Mouse (Mus musculus) layer of hippocampus, adult 6 months (tissue): ENCODE results near the gene Isg20. TPM values are rescaled to one million over a fixed set of nuclear protein-coding genes. Genes with fewer than 3 reads are reported as not detected.

Experiments used
- long read RNA-seq, 2 experiments: library from polyadenylated mRNA; unstranded; transcript quantifications; one replicate each; pipeline ENCODE4 v2.0.0; 2019 to 2020
- microRNA-seq: library from miRNA; unstranded; fragments of <30 nt; microRNA quantifications from one replicate; pipeline ENCODE4 v1.2.0, GENCODE M21; 2020
- polyA plus RNA-seq: library from polyadenylated mRNA; unstranded; fragments of <200 nt; fragmentation: Nextera tagmentation; gene quantifications from 2 replicates; pipeline ENCODE4 v1.2.3, GENCODE M21; 2021

Isg20 gene
- polyA plus RNA-seq: 0.82 and 1.3 TPM in 2 replicates
- long read RNA-seq, experiment 1: 0 reads
- long read RNA-seq, experiment 2, partial matches to known transcripts: 0 of 1 reads
- long read RNA-seq, experiment 2, other reads (novel, unspliced or antisense): 0 of 1 reads

DNA sequence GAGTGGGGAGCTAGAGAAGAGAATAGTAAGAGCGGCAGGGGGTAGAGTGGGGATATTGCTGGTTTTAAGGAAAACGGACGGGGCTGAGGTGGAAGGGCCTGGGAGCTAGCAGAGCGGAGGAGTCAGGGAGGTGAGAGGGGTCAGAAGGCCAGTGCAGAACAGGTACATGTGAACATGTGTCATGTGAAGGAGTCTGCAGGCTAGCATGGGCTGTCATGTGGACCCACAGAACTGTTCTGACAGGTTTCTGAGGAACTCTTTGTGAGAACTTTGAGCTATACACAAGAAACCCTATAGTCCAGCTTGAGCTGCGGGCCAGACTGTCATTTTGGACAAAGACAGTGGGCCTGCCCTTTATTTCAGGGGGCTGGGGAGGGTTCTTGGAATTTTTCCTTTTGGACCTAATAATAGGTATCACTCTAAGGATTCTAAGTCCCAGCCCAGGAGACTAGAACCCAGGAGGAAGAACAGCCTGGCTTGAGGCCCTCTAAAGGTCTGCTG is at the start of gene Isg20:
Gene Isg20 (plus strand): TSS at position 451 of the 501 bp plus-strand sequence.

DNA sequence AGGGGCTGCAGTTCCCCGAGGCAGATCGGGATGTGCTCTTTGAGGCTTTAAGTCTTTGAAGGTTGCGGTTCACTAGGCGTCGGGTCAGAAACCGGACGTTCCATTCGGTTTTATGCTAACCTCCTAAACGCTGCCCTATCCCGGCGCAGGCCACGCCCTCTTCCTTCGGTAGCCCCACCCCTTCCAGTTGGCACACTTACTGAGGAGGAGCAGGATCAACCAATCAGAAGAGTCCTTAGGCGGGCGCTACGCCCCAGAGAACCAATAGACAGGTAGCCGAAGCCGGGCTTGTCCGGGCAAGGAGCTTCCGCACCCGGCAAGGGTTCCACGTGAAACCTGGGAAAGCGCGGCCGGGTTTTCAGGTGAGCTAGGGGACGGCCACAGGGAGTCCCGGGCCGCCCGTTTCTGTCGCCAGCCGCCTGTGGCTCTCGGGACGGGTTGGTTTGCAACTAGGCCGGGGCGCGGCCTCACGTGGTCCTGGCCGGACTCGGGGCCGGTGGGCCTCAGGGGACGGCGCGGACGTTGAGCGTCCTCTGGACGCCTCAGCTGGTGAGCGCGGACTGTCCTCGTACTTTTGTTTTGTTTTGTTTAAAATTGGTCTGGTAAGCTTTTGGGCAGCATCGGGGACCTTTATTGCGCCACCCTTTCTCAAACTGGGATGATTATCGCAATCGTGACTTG is 17.4 kb upstream of the Isg20 start, which contains the start of gene Aen:
Gene Aen (plus strand): TSS at position 202 of the 681 bp plus-strand sequence.

Small RNAs within 50 kb of the gene (microRNA-seq; reads per million reads assigned to microRNA genes)
- 190 reads per million, percentile 65 among the genes with 10 or more reads in this experiment for gene Mir7-2

Other genes starting within 250 kb of the Isg20 start
- 35.6 and 36.8 TPM in 2 replicates for gene Ntrk3, start 175.4 kb upstream of the Isg20 start, polyA plus RNA-seq
- gene Mrps11, start 130.3 kb upstream of the Isg20 start, polyA plus RNA-seq: 82.9 and 91.3 TPM in 2 replicates
- 71.8 and 72.6 TPM in 2 replicates for gene Mrpl46, start 129.9 kb upstream of the Isg20 start, polyA plus RNA-seq
- 1.8 and 2.1 TPM in 2 replicates for gene Det1, start 66.2 kb upstream of the Isg20 start, polyA plus RNA-seq
- 21.5 and 25.5 TPM in 2 replicates for gene Aen, start 17.6 kb upstream of the Isg20 start, polyA plus RNA-seq
- gene Acan, start 140.1 kb downstream of the Isg20 start, polyA plus RNA-seq: 0.30 and 0.45 TPM in 2 replicates
- 0.69 and 2.1 TPM in 2 replicates for gene Hapln3, start 217.6 kb downstream of the Isg20 start, polyA plus RNA-seq
- 175 and 208 TPM in 2 replicates for gene Mfge8, start 235.6 kb downstream of the Isg20 start, polyA plus RNA-seq